Mouse (Mus musculus) hindbrain, postnatal 0 days (tissue): Measurements from ENCODE around the gene Peli2. TPM values are rescaled to one million over a fixed set of nuclear protein-coding genes. Genes with fewer than 3 reads are reported as not detected.

Experiments
- ATAC-seq: fragments of 200-750 bp; cut with Nextera tagmentation; 2 replicates; pipeline ENCODE4 v1.8.0; 2017; ENCODE audit warnings: mild to moderate bottlenecking, moderate TSS enrichment, moderate library complexity
- DNase-seq: peaks from one replicate; pipeline ENCODE4 v3.0.0-alpha.2; 2015; ENCODE audit warnings: low spot score
- H3K27ac ChIP-seq: fragments of 300-500 bp; sonication (generic); 2 replicates; pipeline ENCODE4 v1.5.1; 2014; ENCODE audit warnings: mild to moderate bottlenecking
- H3K27me3 ChIP-seq: fragments of 300-500 bp; sonication (generic); 2 replicates; pipeline ENCODE4 v1.6.1; 2014; ENCODE audit warnings: low read length, mixed read lengths; ENCODE audit not compliant: insufficient read depth
- H3K36me3 ChIP-seq: fragments of 300-500 bp; sonication (generic); 2 replicates; pipeline ENCODE4 v1.6.1; 2014; ENCODE audit warnings: low read length, mixed read lengths; ENCODE audit not compliant: insufficient read depth
- H3K4me1 ChIP-seq: fragments of 300-500 bp; sonication (generic); 2 replicates; pipeline ENCODE4 v1.6.1; 2014; ENCODE audit warnings: antibody characterized with exemption, low read length, mixed read lengths; ENCODE audit not compliant: insufficient read depth
- H3K4me2 ChIP-seq: fragments of 300-500 bp; sonication (generic); 2 replicates; pipeline ENCODE4 v1.6.1; 2014; ENCODE audit warnings: low read depth, mild to moderate bottlenecking, low read length, moderate library complexity, mixed read lengths
- H3K4me3 ChIP-seq: fragments of 300-500 bp; sonication (generic); 2 replicates; pipeline ENCODE4 v1.5.1; 2014; ENCODE audit warnings: low read length
- H3K9ac ChIP-seq: fragments of 300-500 bp; sonication (generic); replicated peaks from 2 replicates; pipeline ENCODE4 v1.6.1; 2014; ENCODE audit warnings: mild to moderate bottlenecking, low read length, moderate library complexity, mixed read lengths
- H3K9me3 ChIP-seq: fragments of 300-500 bp; sonication (generic); 2 replicates; pipeline ENCODE4 v1.6.1; 2016; ENCODE audit warnings: low read length, mixed read lengths
- CTCF ChIP-seq: IDR thresholded peaks from 2 replicates; pipeline ENCODE4 v1.5.1; 2016; ENCODE audit warnings: antibody characterized with exemption, control low read depth, low read depth
- WGBS: fragments of 180-500 bp; shearing (Covaris S2); extraction: QIAGEN DNeasy Blood & Tissue Kit; methylation state at CpG from one replicate; pipeline ENCODE4 v1.1.7; 2014; 5-methylcytosine and 5-hydroxymethylcytosine counted together
- polyA plus RNA-seq: library from polyadenylated mRNA; unstranded; fragments of >200 nt; fragmentation: Nextera tagmentation; extraction: Ambion mirVana; gene quantifications from 2 replicates; pipeline ENCODE4 v1.2.1, GENCODE M21; 2015
- total RNA-seq: library from RNA; depleted of rRNA; stranded (reverse); fragments of >200 nt; gene quantifications from 2 replicates; pipeline ENCODE4 v1.2.3, GENCODE M21; 2014

Gene Peli2
- total and polyA plus RNA-seq, 2 experiments from 2014 or later = 16.5 to 38.8 TPM

DNA sequence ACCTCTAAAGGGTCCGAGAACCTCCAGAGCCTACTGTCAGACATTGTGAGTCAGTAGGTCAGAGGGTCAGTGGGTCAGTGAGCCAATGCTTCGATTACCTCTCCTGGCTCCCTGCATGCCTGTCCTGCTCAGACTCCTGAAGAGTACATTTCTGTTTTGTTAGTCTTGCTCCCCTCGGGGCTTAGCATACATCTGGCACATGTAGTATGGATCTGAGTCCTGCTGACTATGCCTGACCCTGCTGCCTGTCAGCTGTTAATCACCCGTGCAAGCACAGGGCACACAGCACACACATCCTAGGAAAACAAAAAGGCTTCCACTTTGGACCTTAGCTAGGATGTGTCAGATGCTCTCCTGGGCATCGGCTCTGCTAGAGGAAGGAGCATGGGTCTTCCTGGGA, 134.7 kb downstream of the Peli2 start:
- Histone ChIP-seq H3K27me3 (no peaks in the 10 kb centered on the region), H3K27ac (no peak overlapping the region), H3K9ac (no peak overlapping the region), H3K9me3 (no peaks in the 10 kb centered on the region), H3K4me1 (0 out of 2 replicates have a peak, but pooled peaks cover 3% of the 10 kb centered on the region), H3K4me2 (no peak overlapping the region), H3K4me3 (no peak overlapping the region), H3K36me3 (peaks cover 8% of the 10 kb centered on the region; the same call in 1 of the 2 replicates)
- TF ChIP-seq CTCF = no peak
- DNase-seq (no peak), ATAC-seq (no peak)
- whole genome bisulfite sequencing = 49% methylated on average over 5 of the region's 5 CpGs

DNA sequence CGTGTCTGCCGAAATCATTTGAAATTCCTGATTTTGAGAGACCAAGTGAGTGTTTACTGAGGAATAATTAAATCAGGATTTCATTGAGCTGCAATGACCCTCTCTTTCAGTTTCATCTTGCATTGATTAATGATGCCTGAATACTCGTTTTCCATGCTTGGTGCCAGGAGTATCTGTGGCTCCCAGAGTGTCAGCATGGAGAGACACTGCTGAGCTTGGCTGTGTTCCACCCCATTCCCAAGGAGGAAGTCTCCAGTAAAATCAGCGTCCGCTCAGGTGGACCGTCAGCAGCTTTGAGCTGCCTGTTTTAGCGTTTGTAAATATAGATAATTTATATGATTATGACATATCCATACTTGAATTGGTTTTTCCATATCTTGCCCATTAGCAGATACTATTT, 137.1 kb downstream of the Peli2 start:
- H3K4me2 ChIP-seq = 0 out of 2 replicates have a peak overlapping the region, but pooled peaks have one; percentile 21
- TF ChIP-seq CTCF = no peak
- 0 out of 2 replicates have a peak, but pooled peaks cover 3% of the 10 kb centered on the region for H3K4me1 ChIP-seq
- peak; percentile 72 for DNase-seq
- WGBS = 41% methylated on average over 7 of the region's 7 CpGs
- H3K9ac ChIP-seq = no peak overlapping the region
- no peak overlapping the region for H3K4me3 ChIP-seq
- H3K36me3 ChIP-seq = peaks cover 8% of the 10 kb centered on the region; the same call in 1 of the 2 replicates
- no peak overlapping the region for H3K27ac ChIP-seq
- ATAC-seq = no peak
- H3K9me3 ChIP-seq = no peaks in the 10 kb centered on the region
- H3K27me3 ChIP-seq = no peaks in the 10 kb centered on the region

DNA sequence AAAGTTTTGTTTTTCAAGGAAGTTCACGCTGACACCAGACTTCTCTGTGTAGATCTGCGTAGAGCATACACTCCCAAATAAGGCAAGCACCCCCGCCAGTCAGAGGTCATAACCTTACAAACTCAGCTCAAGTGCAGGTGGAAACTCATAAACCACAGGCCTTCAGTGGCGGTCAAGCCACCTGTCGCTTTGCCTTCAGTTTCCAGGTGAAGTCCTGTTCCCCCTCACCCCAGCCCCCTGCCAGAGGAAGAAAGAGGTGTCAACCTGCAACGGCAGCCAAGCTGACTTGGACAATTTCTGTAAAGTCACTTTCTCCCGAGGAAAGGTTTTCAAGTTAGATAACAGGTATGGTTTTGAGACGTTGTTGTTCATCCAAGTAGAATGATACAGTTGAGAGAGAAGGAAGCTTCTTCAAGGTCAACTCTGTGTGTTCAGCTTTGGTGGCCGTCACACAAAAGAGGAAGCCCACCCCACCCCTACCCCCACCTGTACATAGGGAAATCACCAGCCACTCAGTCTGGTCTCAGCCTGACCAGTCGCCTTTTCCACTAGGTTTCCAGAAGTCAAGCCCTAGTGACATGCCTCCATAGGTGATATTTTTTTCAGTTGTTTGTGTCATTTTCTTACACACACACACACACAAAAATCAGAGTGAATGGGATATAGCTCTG, 138.2 kb downstream of the Peli2 start:
- Histone ChIP-seq H3K9ac (no peak overlapping the region), H3K27me3 (no peaks in the 10 kb centered on the region), H3K36me3 (peaks cover 8% of the 10 kb centered on the region; the same call in 1 of the 2 replicates), H3K4me1 (0 out of 2 replicates have a peak, but pooled peaks cover 3% of the 10 kb centered on the region), H3K4me3 (no peak overlapping the region), H3K27ac (no peak overlapping the region), H3K9me3 (no peaks in the 10 kb centered on the region), H3K4me2 (no peak overlapping the region)
- DNase-seq = no peak
- no peak for ATAC-seq
- 91% methylated on average over 10 of the region's 10 CpGs for WGBS
- no peak for TF ChIP-seq CTCF

DNA sequence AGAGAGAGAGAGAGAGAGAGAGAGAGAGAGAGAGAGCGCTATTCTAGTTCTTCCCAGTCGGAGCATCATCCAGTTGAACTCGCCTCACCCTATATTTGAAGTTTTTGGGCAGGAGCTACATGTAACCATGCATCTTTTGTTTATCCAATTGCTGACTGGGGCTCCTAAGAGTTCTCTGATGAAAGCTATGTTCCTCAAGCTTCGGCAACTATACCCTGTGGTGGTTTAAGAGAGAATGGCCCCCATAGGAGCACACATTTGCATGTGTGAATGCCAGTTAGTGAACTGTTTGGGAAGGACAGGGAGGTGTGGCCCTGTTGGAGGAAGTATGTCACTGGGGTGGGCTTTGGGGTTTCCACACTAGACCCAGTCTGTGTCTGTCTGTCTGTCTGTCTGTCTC, 142.5 kb downstream of the Peli2 start:
- Histone ChIP-seq H3K4me2 (no peak overlapping the region), H3K36me3 (no peaks in the 10 kb centered on the region), H3K9me3 (no peaks in the 10 kb centered on the region), H3K4me1 (no peaks in the 10 kb centered on the region), H3K27ac (no peak overlapping the region), H3K9ac (no peak overlapping the region), H3K27me3 (no peaks in the 10 kb centered on the region), H3K4me3 (no peak overlapping the region)
- TF ChIP-seq CTCF = no peak
- no peak for ATAC-seq
- WGBS = 89% methylated on average over 4 of the region's 4 CpGs
- no peak for DNase-seq

DNA sequence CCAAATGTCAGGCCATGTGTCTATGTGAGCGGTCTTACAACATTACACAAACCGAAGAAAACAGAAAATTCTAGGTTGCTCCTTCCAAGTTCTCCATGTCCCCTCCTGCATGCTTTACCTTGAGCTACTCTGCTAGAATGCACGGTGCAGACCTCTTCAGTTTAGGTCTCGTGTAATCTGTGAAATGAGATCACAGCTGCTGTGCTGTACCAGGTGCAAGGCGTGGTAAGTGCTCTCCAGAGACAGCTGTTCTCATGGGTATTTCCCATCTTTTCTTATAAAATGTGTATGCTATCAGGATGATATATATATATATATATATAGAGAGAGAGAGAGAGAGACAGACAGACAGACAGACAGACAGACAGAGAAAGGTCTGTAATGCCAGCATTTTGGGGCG, 146.1 kb downstream of the Peli2 start:
- Histone ChIP-seq H3K4me2 (no peak overlapping the region), H3K27me3 (no peaks in the 10 kb centered on the region), H3K4me3 (no peak overlapping the region), H3K9ac (no peak overlapping the region), H3K9me3 (no peaks in the 10 kb centered on the region), H3K36me3 (no peaks in the 10 kb centered on the region), H3K27ac (no peak overlapping the region), H3K4me1 (no peaks in the 10 kb centered on the region)
- DNase-seq (no peak), ATAC-seq (no peak)
- 88% methylated on average over 6 of the region's 6 CpGs for whole genome bisulfite sequencing
- no peak for TF ChIP-seq CTCF

DNA sequence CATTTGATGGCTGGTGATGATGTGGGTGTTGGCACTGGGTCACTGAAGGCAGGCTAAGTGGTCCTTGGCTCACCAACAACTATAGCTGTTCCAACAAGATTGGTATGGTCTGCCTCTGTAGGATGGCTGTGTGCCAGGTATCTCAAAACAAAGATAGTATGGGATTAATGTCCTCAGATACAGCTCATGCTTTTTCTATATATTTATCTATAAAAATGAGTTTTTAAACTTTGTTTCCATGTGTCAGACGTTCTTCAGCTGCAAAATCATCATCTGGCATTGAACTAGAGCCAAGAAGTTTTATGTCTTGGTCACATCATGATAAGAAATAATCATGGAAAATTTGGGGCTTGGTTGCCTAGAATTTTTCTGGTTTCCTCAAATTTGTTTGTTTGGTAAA, 157.7 kb downstream of the Peli2 start:
- WGBS = 75% methylated on average over 1 of the region's 1 CpGs
- Histone ChIP-seq H3K9me3 (no peaks in the 10 kb centered on the region), H3K27ac (no peak overlapping the region), H3K27me3 (no peaks in the 10 kb centered on the region), H3K4me1 (no peaks in the 10 kb centered on the region), H3K9ac (no peak overlapping the region), H3K4me2 (no peak overlapping the region), H3K36me3 (no peaks in the 10 kb centered on the region), H3K4me3 (no peak overlapping the region)
- DNase-seq = no peak
- TF ChIP-seq CTCF = no peak
- ATAC-seq = no peak

DNA sequence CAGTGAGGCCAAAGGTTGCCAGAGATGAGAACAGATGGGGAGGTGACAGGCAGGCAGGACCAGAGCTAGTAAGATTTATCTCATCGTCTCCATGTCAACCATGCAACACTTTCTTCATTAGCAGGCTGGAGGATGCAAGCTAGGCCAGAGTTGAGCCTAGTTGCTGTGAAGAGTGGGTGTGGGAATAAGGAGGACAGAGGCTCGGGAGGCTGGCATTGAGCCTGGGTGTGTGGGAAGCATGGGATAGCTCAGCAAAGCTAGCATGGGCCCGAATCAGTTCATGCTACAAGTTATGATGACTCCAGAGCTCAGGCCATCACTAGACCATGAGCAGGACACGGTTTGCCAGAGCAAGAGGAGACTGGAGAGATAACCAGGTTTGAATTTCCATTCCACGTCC, 166.3 kb downstream of the Peli2 start:
- TF ChIP-seq CTCF = no peak
- 81% methylated on average over 5 of the region's 5 CpGs for WGBS
- H3K9me3 ChIP-seq = no peaks in the 10 kb centered on the region

More for the DNA sequence above, 166.3 kb downstream of the Peli2 start:
- no peak overlapping the region for H3K9ac ChIP-seq
- no peak for DNase-seq
- ATAC-seq = no peak
- H3K4me2 ChIP-seq = no peak overlapping the region
- no peak overlapping the region for H3K27ac ChIP-seq
- H3K36me3 ChIP-seq = no peaks in the 10 kb centered on the region
- H3K27me3 ChIP-seq = no peaks in the 10 kb centered on the region
- H3K4me1 ChIP-seq = no peaks in the 10 kb centered on the region
- no peak overlapping the region for H3K4me3 ChIP-seq
